Mouse (Mus musculus) cerebellum, adult 2 months (tissue): ENCODE results near the gene Cnnm1.

Experiments used
- CTCF ChIP-seq: fragments of 200-500 bp; IDR thresholded peaks from 2 replicates; pipeline ENCODE4 v1.5.1; 2011; ENCODE audit warnings: low read depth, mild to moderate bottlenecking, control low read depth, low read length, moderate library complexity, borderline replicate concordance; ENCODE audit not compliant: insufficient read depth
- POLR2A ChIP-seq: fragments of 200-500 bp; IDR thresholded peaks from 2 replicates; pipeline ENCODE4 v1.6.1; 2011; ENCODE audit warnings: low read length, control low read depth, borderline replicate concordance; ENCODE audit not compliant: insufficient read depth

- TF ChIP-seq CTCF, result no peak
- TF ChIP-seq POLR2A, result no peak
Observed at GRCm38 (mm10) chr19:43462141-43462540, 21.9 kb downstream of the Cnnm1 start.
